Mouse (Mus musculus) C2C12 (cell line): ENCODE measurements around the gene Tfpt.

Experiments used
- CTCF ChIP-seq: IDR thresholded peaks from one replicate; pipeline ENCODE4 v1.5.1; 2011; ENCODE audit not compliant: control insufficient read depth, insufficient read depth, insufficient read length
- MAX ChIP-seq: IDR thresholded peaks from one replicate; pipeline ENCODE4 v1.6.1; 2011; ENCODE audit warnings: mild to moderate bottlenecking, control low read depth
- MYOD1 ChIP-seq: IDR thresholded peaks from one replicate; pipeline ENCODE4 v1.6.1; 2011; ENCODE audit warnings: low read depth; ENCODE audit not compliant: control insufficient read depth, insufficient read length
- USF1 ChIP-seq: IDR thresholded peaks from one replicate; pipeline ENCODE4 v1.6.1; 2011; ENCODE audit warnings: low read depth, mild to moderate bottlenecking, control low read depth, moderate library complexity

DNA sequence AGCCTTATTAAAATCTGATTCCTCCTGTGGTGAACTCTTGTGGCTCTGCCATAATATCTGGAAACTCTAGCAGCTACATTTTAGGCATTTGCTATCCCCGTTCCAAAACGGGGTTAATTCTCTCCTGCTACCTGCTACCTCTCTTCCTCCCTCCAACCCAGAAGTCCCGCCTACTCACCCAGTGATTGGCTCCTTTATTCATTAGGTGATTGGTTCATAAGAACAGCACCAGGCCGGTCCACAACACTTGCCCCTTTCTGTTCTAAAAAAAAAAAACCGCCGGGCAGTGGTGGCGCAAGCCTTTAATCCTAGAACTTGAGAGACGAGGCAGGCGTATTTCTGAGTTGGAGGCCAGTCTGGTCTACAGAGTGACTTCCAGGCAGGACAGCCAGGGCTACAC, 34.6 kb downstream of the Tfpt start:
- no peak for TF ChIP-seq CTCF
- TF ChIP-seq MYOD1: no peak
- TF ChIP-seq MAX: no peak
- no peak for TF ChIP-seq USF1
